Mouse (Mus musculus) heart, postnatal 0 days (tissue): Measurements from ENCODE around the gene Elane. TPM values are rescaled to one million over a fixed set of nuclear protein-coding genes. Genes with fewer than 3 reads are reported as not detected.
A peak's percentile ranks its signal among the peaks of the same experiment; 100 is the strongest.

Source experiments
- ATAC-seq: fragments of 200-750 bp; cut with Nextera tagmentation; 2 replicates; pipeline ENCODE4 v1.8.0; 2017; ENCODE audit warnings: low read depth, moderate number of reproducible peaks, moderate library complexity; ENCODE audit not compliant: insufficient read depth
- DNase-seq: peaks from one replicate; pipeline ENCODE4 v3.0.0-alpha.2; 2016; ENCODE audit warnings: low spot score
- H3K27ac ChIP-seq: fragments of 300-500 bp; sonication (generic); 2 replicates; pipeline ENCODE4 v1.5.1; 2014; ENCODE audit warnings: low read depth, mild to moderate bottlenecking
- H3K27me3 ChIP-seq: fragments of 300-500 bp; sonication (generic); 2 replicates; pipeline ENCODE4 v1.6.1; 2014; ENCODE audit warnings: low read length, mixed read lengths; ENCODE audit not compliant: control insufficient read depth, insufficient read depth
- H3K36me3 ChIP-seq: fragments of 300-500 bp; sonication (generic); replicated peaks from 2 replicates; pipeline ENCODE4 v1.6.1; 2014; ENCODE audit warnings: low read length, mixed read lengths; ENCODE audit not compliant: control insufficient read depth, insufficient read depth
- H3K4me1 ChIP-seq: fragments of 300-500 bp; sonication (generic); 2 replicates; pipeline ENCODE4 v1.6.1; 2014; ENCODE audit warnings: antibody characterized with exemption; ENCODE audit not compliant: control insufficient read depth, insufficient read depth
- H3K4me2 ChIP-seq: fragments of 300-500 bp; sonication (generic); 2 replicates; pipeline ENCODE4 v1.6.1; 2014; ENCODE audit warnings: low read depth, mild to moderate bottlenecking, low read length, moderate library complexity
- H3K4me3 ChIP-seq: fragments of 300-500 bp; sonication (generic); 2 replicates; pipeline ENCODE4 v1.5.1; 2014; ENCODE audit warnings: low read depth, low read length
- H3K9ac ChIP-seq: fragments of 300-500 bp; sonication (generic); replicated peaks from 2 replicates; pipeline ENCODE4 v1.6.1; 2014; ENCODE audit warnings: low read depth, low read length, mixed read lengths
- H3K9me3 ChIP-seq: fragments of 300-500 bp; sonication (generic); replicated peaks from 2 replicates; pipeline ENCODE4 v1.6.1; 2016; ENCODE audit warnings: low read length; ENCODE audit not compliant: control insufficient read depth
- CTCF ChIP-seq: IDR thresholded peaks from 2 replicates; pipeline ENCODE4 v1.5.1; 2016; ENCODE audit warnings: antibody characterized with exemption, control low read depth, low read depth
- EP300 ChIP-seq: IDR thresholded peaks from 2 replicates; pipeline ENCODE4 v1.6.1; 2016; ENCODE audit warnings: antibody characterized with exemption, low read depth
- WGBS: fragments of 180-500 bp; shearing (Covaris S2); extraction: QIAGEN DNeasy Blood & Tissue Kit; methylation state at CpG from one replicate; pipeline ENCODE4 v1.1.7; 2014; 5-methylcytosine and 5-hydroxymethylcytosine counted together
- polyA plus RNA-seq: library from polyadenylated mRNA; unstranded; fragments of >200 nt; fragmentation: Nextera tagmentation; extraction: Ambion mirVana; gene quantifications from 2 replicates; pipeline ENCODE4 v1.2.1, GENCODE M21; 2015
- total RNA-seq: library from RNA; depleted of rRNA; stranded (reverse); fragments of >200 nt; gene quantifications from 2 replicates; pipeline ENCODE4 v1.2.3, GENCODE M21; 2014; ENCODE audit warnings: low replicate concordance

Elane gene
- total and polyA plus RNA-seq, 2 experiments from 2014 or later = not detected

DNA sequence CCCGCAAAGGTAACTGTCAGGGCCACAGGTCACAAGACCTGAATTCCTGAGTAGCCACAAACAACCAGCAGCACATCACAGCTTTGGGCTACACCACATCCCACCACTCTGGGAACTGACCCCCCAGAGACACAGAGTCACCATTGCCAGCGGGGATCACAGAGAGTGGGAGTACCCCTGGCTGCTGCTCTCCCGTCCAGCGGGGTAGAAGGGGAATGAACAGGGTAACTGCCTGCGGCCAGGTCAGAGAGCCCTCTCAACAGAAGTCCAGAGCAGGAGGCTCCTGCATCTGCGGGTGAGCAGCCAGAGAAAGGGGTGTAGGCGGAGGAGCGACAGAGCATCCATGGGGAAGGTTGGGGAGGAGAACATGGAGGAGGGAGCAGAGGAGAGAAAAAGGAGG is 30.0 kb downstream of the Elane start:
- TF ChIP-seq CTCF (no peak), EP300 (no peak)
- peak overlapping the region; percentile 80; the same call in 1 of the 2 replicates for H3K27ac ChIP-seq
- H3K27me3 ChIP-seq = peaks cover 38% of the 10 kb centered on the region
- H3K4me2 ChIP-seq = peak overlapping the region; percentile 94
- no peak for ATAC-seq
- peaks cover 27% of the 10 kb centered on the region for H3K4me1 ChIP-seq
- H3K9ac ChIP-seq = peak overlapping the region; percentile 97
- WGBS = 6% methylated on average over 8 of the region's 8 CpGs
- no peaks in the 10 kb centered on the region for H3K9me3 ChIP-seq
- H3K4me3 ChIP-seq = peak overlapping the region; percentile 86
- no peak for DNase-seq
- peaks cover 9% of the 10 kb centered on the region for H3K36me3 ChIP-seq

DNA sequence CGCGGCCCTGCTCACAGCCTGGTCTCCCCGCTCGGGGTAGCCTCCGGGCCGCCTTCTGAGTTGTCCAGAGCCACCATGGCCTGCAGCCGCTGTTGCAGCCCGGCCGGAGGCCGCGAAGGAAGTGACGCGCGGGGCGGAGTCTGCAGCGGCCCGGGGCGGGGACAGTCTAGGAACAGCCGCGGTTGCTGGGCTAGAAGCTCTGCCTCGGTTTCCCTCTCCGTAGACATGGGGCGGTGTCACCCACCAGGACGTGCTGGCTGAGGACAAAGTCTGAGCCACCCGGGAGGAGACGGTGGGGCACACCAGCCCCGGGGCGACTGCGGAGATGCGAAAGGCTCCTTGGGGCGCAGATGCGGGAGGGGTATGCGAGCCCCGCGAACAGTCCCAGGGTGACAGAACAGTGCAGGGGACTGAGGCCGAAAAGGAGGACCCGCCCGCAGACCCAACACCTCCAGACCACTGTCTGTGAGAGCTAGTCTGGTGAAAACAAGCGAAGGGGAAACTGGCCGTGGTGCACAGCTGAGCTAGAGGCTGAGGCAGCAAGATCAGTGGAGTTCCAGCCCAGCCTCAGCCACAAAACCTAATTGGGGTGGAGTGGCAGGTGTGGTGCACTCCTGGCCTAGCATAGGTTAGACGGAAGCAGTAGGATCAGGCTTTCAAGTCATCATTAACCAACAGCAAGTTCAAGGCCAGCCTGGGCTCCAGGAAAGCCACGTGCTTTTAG is 30.9 kb downstream of the Elane start, which contains the start of gene Kiss1r:
Kiss1r (plus strand) TSS at position 164 of the 724 bp plus-strand sequence.
- Histone ChIP-seq H3K9ac (peak within 1 kb of the TSS; percentile 97), H3K4me1 (peaks cover 33% of the 10 kb centered on the region), H3K4me2 (peak within 1 kb of the TSS; percentile 94), H3K4me3 (peak within 1 kb of the TSS; percentile 86), H3K27ac (peak within 1 kb of the TSS; percentile 80), H3K36me3 (peaks cover 3% of the 10 kb centered on the region; the same call in 1 of the 2 replicates), H3K9me3 (no peaks in the 10 kb centered on the region), H3K27me3 (peaks cover 47% of the 10 kb centered on the region)
- WGBS = 2% methylated on average over 40 of the region's 42 CpGs
- peak; percentile 81 for ATAC-seq
- no peak for TF ChIP-seq CTCF
- TF ChIP-seq EP300 = no peak
- DNase-seq = peak; percentile 84

DNA sequence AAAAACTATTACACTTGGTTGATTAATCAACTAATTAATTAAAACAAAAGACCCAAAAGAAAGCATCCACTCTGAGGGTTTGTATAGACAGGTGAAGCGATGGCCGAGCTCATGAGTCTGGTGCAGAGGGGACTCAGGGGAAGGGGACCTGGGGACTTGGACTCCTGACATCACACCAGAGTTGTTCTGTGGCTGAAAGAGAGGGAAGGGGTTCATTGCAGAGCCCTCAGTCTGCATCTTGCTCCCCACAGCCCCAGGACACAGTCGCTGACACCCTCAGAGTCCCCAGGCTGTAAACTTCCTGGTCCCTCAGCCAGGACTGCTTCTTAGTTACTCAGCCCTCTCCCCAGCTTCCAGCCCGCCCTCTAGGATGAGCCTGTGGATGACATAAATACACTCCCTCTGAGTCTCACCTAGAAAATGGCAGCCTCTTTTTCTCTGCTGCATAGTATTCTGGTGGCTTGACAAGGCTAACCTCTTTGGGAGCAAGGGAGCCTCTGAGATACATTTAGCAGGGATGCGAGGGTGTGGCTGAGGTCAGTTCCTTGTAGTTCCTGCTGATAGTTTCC is 31.6 kb downstream of the Elane start:
- H3K27ac ChIP-seq = no peak overlapping the region
- H3K9me3 ChIP-seq = no peaks in the 10 kb centered on the region
- TF ChIP-seq EP300 (no peak), CTCF (no peak)
- H3K4me3 ChIP-seq = peak overlapping the region; percentile 86; the same call in 1 of the 2 replicates
- no peaks in the 10 kb centered on the region for H3K36me3 ChIP-seq
- H3K27me3 ChIP-seq = peaks cover 53% of the 10 kb centered on the region
- ATAC-seq (no peak), DNase-seq (no peak)
- 74% methylated on average over 5 of the region's 5 CpGs for WGBS
- peaks cover 33% of the 10 kb centered on the region for H3K4me1 ChIP-seq
- H3K9ac ChIP-seq = 0 out of 2 replicates have a peak overlapping the region, but pooled peaks have one; percentile 97
- peak overlapping the region; percentile 94; the same call in 1 of the 2 replicates for H3K4me2 ChIP-seq

DNA sequence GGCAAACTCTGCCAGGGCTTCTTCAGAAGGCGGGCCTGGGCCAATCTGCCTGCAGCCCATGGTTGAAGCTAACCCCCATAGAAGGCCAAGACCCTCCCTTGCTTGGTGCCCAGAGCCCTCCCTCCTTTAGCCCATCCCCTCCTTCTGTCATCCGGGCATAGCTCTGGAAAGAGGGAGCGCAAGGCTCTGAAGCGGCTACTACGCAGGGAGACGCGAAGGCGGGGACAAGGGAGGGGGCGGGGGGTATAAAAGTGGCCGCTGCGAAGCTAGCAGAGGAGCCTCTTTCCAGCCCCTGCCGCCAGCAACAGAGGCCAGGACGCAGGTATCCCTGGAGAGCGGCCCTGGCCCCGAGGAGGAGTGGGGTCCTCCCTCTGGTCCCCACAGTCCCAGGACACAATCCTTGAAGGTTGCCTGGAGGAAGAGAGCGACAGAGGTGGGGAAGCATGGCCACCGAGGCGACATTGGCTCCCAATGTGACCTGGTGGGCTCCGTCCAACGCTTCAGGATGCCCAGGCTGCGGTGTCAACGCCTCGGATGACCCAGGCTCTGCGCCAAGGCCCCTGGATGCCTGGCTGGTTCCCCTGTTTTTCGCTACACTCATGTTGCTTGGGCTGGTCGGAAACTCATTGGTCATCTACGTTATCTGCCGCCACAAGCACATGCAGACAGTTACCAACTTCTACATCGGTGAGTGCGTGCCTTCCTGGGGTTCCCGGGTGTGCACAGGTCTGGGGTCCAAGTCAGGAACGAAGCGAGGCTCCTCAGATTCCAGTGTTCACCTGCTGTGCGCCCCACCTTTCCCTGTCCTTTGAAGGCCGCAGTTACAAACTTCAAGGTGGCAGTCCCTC is 32.4 kb downstream of the Elane start:
- no peak overlapping the region for H3K9ac ChIP-seq
- no peak for TF ChIP-seq CTCF
- no peak for TF ChIP-seq EP300
- H3K27me3 ChIP-seq = peaks cover 61% of the 10 kb centered on the region
- H3K36me3 ChIP-seq = no peaks in the 10 kb centered on the region
- peaks cover 32% of the 10 kb centered on the region for H3K4me1 ChIP-seq
- H3K27ac ChIP-seq = no peak overlapping the region
- WGBS = 6% methylated on average over 35 of the region's 35 CpGs
- H3K9me3 ChIP-seq = no peaks in the 10 kb centered on the region
- DNase-seq (no peak), ATAC-seq (no peak)
- peak overlapping the region; percentile 36 for H3K4me2 ChIP-seq
- no peak overlapping the region for H3K4me3 ChIP-seq

DNA sequence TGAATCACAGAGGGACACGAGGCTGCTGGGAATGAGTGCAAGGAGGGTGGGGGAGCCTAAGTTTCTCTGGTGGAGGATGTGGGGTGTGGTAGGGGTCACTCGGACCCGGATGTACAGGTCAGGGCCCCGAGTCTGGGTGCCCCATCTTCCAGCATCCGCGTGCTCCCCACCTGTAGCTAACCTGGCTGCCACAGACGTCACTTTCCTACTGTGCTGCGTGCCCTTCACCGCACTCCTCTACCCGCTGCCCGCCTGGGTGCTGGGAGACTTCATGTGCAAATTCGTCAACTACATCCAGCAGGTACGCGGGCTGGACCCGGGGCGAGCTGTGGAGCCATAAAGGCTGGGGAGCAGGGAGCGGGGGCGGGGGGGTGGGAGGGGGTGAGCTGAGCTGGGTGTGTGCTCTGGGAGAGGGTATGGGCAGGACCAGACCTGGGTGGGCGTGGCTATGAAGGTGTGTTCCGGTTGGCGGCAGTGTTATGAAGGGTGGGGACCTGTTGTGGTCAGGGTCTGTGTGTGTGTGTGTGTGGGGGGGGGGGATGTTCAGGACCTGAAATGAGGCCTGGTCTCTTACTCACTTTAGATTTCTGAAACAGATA is 33.3 kb downstream of the Elane start:
- no peak for TF ChIP-seq EP300
- Histone ChIP-seq H3K4me3 (no peak overlapping the region), H3K9ac (no peak overlapping the region), H3K9me3 (no peaks in the 10 kb centered on the region), H3K4me2 (no peak overlapping the region), H3K4me1 (peaks cover 25% of the 10 kb centered on the region), H3K27ac (no peak overlapping the region), H3K27me3 (peaks cover 61% of the 10 kb centered on the region), H3K36me3 (no peaks in the 10 kb centered on the region)
- ATAC-seq = no peak
- 11% methylated on average over 21 of the region's 21 CpGs for WGBS
- no peak for DNase-seq
